Comparison of ENCODE assay signal across 22 mouse cellular contexts in the genomic region with DNA sequence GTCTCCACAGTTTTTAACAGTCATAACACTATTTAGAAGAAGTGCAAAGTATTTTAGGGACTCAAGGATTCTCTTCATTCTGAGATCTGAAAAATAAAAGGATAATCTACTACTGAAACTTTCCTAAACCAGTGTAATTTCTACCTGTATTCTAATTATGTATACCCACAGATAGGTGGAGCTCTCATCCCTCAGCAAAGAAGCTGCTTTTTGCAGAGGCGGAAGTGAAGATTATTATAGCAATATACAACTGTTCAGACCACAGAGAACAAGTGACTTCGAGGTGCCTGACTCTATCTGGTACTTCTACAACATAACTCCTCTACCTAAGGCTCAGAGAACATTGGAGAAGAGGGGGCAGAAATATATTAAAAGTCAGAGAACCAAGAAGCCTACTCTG. TPM values are rescaled to one million over a fixed set of nuclear protein-coding genes. Genes with fewer than 3 reads are reported as not detected.
DNase-seq lines count a peak whose midpoint lies in the region; ATAC-seq and TF ChIP-seq lines count a peak whose summit lies in the region.
"Had no signal": no experiment of that assay in that cellular context is flagged by ENCODE, and none has a peak within 500 bp of the region (broad histone marks: within the 10 kb centered on the region; RNA-seq: fewer than 3 reads in every experiment).

No protein-coding gene starts in this region.

- no peak overlapping the region for H3K9ac ChIP-seq in hindbrain, postnatal 0 days (replicated peaks; ENCODE audit: low read length)
- H3K9ac ChIP-seq in hindbrain, embryonic 12.5 days = no peak overlapping the region
- H3K9ac ChIP-seq in midbrain, embryonic 14.5 days (replicated peaks; ENCODE audit: low read length) = no peak overlapping the region
- no peak overlapping the region for H3K9ac ChIP-seq in midbrain, embryonic 16.5 days (ENCODE audit: low read depth, low read length)
- H3K9ac ChIP-seq in MEL (ENCODE audit: control insufficient read depth, low read depth, low read length, poor library complexity, severe bottlenecking) = no peak overlapping the region
- H3K9ac ChIP-seq: embryonic facial prominence, embryonic 13.5 days; forebrain, embryonic 15.5 days; heart, embryonic 15.5 days; hindbrain, embryonic 15.5 days; limb, embryonic 13.5 days; liver, embryonic 13.5 days; lung, embryonic 14.5 days had no signal

- H3K27me3 ChIP-seq in hindbrain, postnatal 0 days (ENCODE audit: insufficient read depth, low read length) = no peaks in the 10 kb centered on the region
- no peaks in the 10 kb centered on the region for H3K27me3 ChIP-seq in hindbrain, embryonic 12.5 days
- no peaks in the 10 kb centered on the region for H3K27me3 ChIP-seq in midbrain, embryonic 14.5 days (ENCODE audit: control insufficient read depth, insufficient read depth, low read length)
- no peaks in the 10 kb centered on the region for H3K27me3 ChIP-seq in midbrain, embryonic 16.5 days (ENCODE audit: control insufficient read depth, insufficient read depth, low read depth, low read length)
- H3K27me3 ChIP-seq in MEL (ENCODE audit: control insufficient read depth in 1 of 2, insufficient read depth in 2 of 2, low read length in 2 of 2) = no peaks in the 10 kb centered on the region
- H3K27me3 ChIP-seq in splenic B cell, adult 2 months (ENCODE audit: control insufficient read depth, insufficient read depth, low read length, poor library complexity, severe bottlenecking) = no peaks in the 10 kb centered on the region
- H3K27me3 ChIP-seq: embryonic facial prominence, embryonic 13.5 days; forebrain, embryonic 15.5 days; heart, embryonic 15.5 days; hindbrain, embryonic 15.5 days; limb, embryonic 13.5 days; liver, embryonic 13.5 days had no signal

- no peak for ATAC-seq in hindbrain, postnatal 0 days
- no peak for ATAC-seq in hindbrain, embryonic 12.5 days (ENCODE audit: low FRiP score)
- ATAC-seq in midbrain, embryonic 14.5 days (ENCODE audit: low FRiP score, low TSS enrichment) = no peak
- ATAC-seq in midbrain, embryonic 16.5 days = no peak
- no peak for ATAC-seq in erythroid progenitor cell, adult 5-6 weeks (replicated peaks; ENCODE audit: low FRiP score, poor library complexity, severe bottlenecking)
- ATAC-seq: forebrain, embryonic 15.5 days had no signal

- no peak for DNase-seq in hindbrain, postnatal 0 days (ENCODE audit: low spot score)
- DNase-seq in midbrain, embryonic 14.5 days = peak; percentile 0
- peak; percentile 68 for DNase-seq in MEL (ENCODE audit: low read depth, low spot score)
- peak; percentile 19 for DNase-seq in splenic B cell, adult 2 months (ENCODE audit: low read depth, low spot score)
- DNase-seq in frontal cortex, postnatal 14 days (ENCODE audit: low spot score in 2 of 2) = no peak
- DNase-seq: adrenal gland, postnatal 14 days; cerebellum, adult 8-10 months; cerebellum, postnatal 36 days; embryo, embryonic 11 days; gastrocnemius, postnatal 14 days; heart, postnatal 4 days; kidney, adult 11 months; liver, embryonic 13.5 days; lung, embryonic 14.5 days had no signal

- TF ChIP-seq EP300 in MEL (IDR thresholded peaks at IDR 0.05; ENCODE audit: low read depth in 1 of 2, low read length in 2 of 2) = no peak

- 64% methylated on average over 2 of the region's 2 CpGs for WGBS in hindbrain, postnatal 0 days
- WGBS in hindbrain, embryonic 12.5 days = 75% methylated on average over 2 of the region's 2 CpGs
- WGBS in midbrain, embryonic 14.5 days = 73% methylated on average over 2 of the region's 2 CpGs
- WGBS in midbrain, embryonic 16.5 days = 81% methylated on average over 2 of the region's 2 CpGs

- peak; percentile 34 for TF ChIP-seq CTCF in hindbrain, postnatal 0 days (IDR thresholded peaks at IDR 0.05; ENCODE audit: low read depth)
- TF ChIP-seq CTCF in MEL (IDR thresholded peaks at IDR 0.05 in 2 of 3, conservative IDR thresholded peaks at IDR 0.05 in 1 of 3; ENCODE audit: control insufficient read depth in 1 of 3, insufficient read depth in 1 of 3, low read depth in 2 of 3, low read length in 3 of 3, poor library complexity in 1 of 3, severe bottlenecking in 1 of 3) = peak; percentile 2 to 72 (median 15); a peak in 2 of 6 replicates

- H3K4me2 ChIP-seq in hindbrain, postnatal 0 days (ENCODE audit: low read depth, low read length) = no peak overlapping the region
- H3K4me2 ChIP-seq in hindbrain, embryonic 12.5 days (replicated peaks) = no peak overlapping the region
- no peak overlapping the region for H3K4me2 ChIP-seq in midbrain, embryonic 14.5 days (ENCODE audit: low read length)
- no peak overlapping the region for H3K4me2 ChIP-seq in midbrain, embryonic 16.5 days (ENCODE audit: low read length)
- H3K4me2 ChIP-seq: embryonic facial prominence, embryonic 13.5 days; forebrain, embryonic 15.5 days; heart, embryonic 15.5 days; hindbrain, embryonic 15.5 days; limb, embryonic 13.5 days; liver, embryonic 13.5 days; lung, embryonic 14.5 days had no signal

- H3K9me3 ChIP-seq in hindbrain, postnatal 0 days (ENCODE audit: low read length) = no peaks in the 10 kb centered on the region
- no peaks in the 10 kb centered on the region for H3K9me3 ChIP-seq in hindbrain, embryonic 12.5 days (replicated peaks)
- H3K9me3 ChIP-seq in midbrain, embryonic 14.5 days (ENCODE audit: control insufficient read depth, low read length) = no peaks in the 10 kb centered on the region
- no peaks in the 10 kb centered on the region for H3K9me3 ChIP-seq in midbrain, embryonic 16.5 days (replicated peaks; ENCODE audit: control insufficient read depth, low read length, poor library complexity, severe bottlenecking)
- no peaks in the 10 kb centered on the region for H3K9me3 ChIP-seq in MEL (replicated peaks; ENCODE audit: insufficient read depth, low read length)
- H3K9me3 ChIP-seq: embryonic facial prominence, embryonic 13.5 days; forebrain, embryonic 15.5 days; heart, embryonic 15.5 days; hindbrain, embryonic 15.5 days; limb, embryonic 13.5 days; liver, embryonic 13.5 days had no signal

- no peak for TF ChIP-seq POLR2A in MEL (IDR thresholded peaks at IDR 0.05; ENCODE audit: control insufficient read depth in 1 of 2, insufficient read depth in 1 of 2, low read depth in 1 of 2, low read length in 2 of 2, poor library complexity in 1 of 2)

- no peaks in the 10 kb centered on the region for H3K36me3 ChIP-seq in hindbrain, postnatal 0 days (ENCODE audit: insufficient read depth, low read length)
- no peaks in the 10 kb centered on the region for H3K36me3 ChIP-seq in hindbrain, embryonic 12.5 days
- no peaks in the 10 kb centered on the region for H3K36me3 ChIP-seq in midbrain, embryonic 14.5 days (ENCODE audit: control insufficient read depth, insufficient read depth, low read length)
- H3K36me3 ChIP-seq in midbrain, embryonic 16.5 days (ENCODE audit: control insufficient read depth, insufficient read depth, low read length) = no peaks in the 10 kb centered on the region
- peaks cover 0 to 19% of the 10 kb centered on the region in 2 experiments; a peak in 2 of 4 replicates for H3K36me3 ChIP-seq in MEL (ENCODE audit: control insufficient read depth in 1 of 2, insufficient read depth in 2 of 2, low read length in 2 of 2)
- H3K36me3 ChIP-seq in splenic B cell, adult 2 months (ENCODE audit: control insufficient read depth, insufficient read depth, low read length, poor library complexity, severe bottlenecking) = no peaks in the 10 kb centered on the region
- H3K36me3 ChIP-seq: embryonic facial prominence, embryonic 13.5 days; forebrain, embryonic 15.5 days; heart, embryonic 15.5 days; hindbrain, embryonic 15.5 days; limb, embryonic 13.5 days; liver, embryonic 13.5 days had no signal

- H3K4me1 ChIP-seq in hindbrain, postnatal 0 days (ENCODE audit: insufficient read depth, low read length) = no peaks in the 10 kb centered on the region
- no peaks in the 10 kb centered on the region for H3K4me1 ChIP-seq in hindbrain, embryonic 12.5 days
- no peaks in the 10 kb centered on the region for H3K4me1 ChIP-seq in midbrain, embryonic 14.5 days (ENCODE audit: control insufficient read depth, insufficient read depth, low read length)
- H3K4me1 ChIP-seq in midbrain, embryonic 16.5 days (ENCODE audit: control insufficient read depth, insufficient read depth, low read length) = no peaks in the 10 kb centered on the region
- peaks cover 13 to 14% of the 10 kb centered on the region in 2 experiments for H3K4me1 ChIP-seq in MEL (ENCODE audit: control insufficient read depth in 1 of 2, insufficient read depth in 2 of 2, low read length in 2 of 2)
- H3K4me1 ChIP-seq: embryonic facial prominence, embryonic 13.5 days; forebrain, embryonic 15.5 days; heart, embryonic 15.5 days; hindbrain, embryonic 15.5 days; limb, embryonic 13.5 days had no signal

- H3K27ac ChIP-seq in hindbrain, postnatal 0 days = no peak overlapping the region
- H3K27ac ChIP-seq in hindbrain, embryonic 12.5 days = no peak overlapping the region
- H3K27ac ChIP-seq in midbrain, embryonic 14.5 days (replicated peaks; ENCODE audit: low read depth, low read length) = no peak overlapping the region
- no peak overlapping the region for H3K27ac ChIP-seq in midbrain, embryonic 16.5 days (ENCODE audit: low read length)
- H3K27ac ChIP-seq in MEL (ENCODE audit: control insufficient read depth, low read depth, low read length) = peak overlapping the region; percentile 89
- H3K27ac ChIP-seq: embryonic facial prominence, embryonic 13.5 days; forebrain, embryonic 15.5 days; heart, embryonic 15.5 days; hindbrain, embryonic 15.5 days; limb, embryonic 13.5 days; liver, embryonic 13.5 days had no signal

- no peak overlapping the region for H3K4me3 ChIP-seq in hindbrain, postnatal 0 days (ENCODE audit: low read length)
- H3K4me3 ChIP-seq in hindbrain, embryonic 12.5 days = no peak overlapping the region
- H3K4me3 ChIP-seq in midbrain, embryonic 14.5 days (replicated peaks; ENCODE audit: low read depth, low read length) = no peak overlapping the region
- H3K4me3 ChIP-seq in midbrain, embryonic 16.5 days (ENCODE audit: low read depth, low read length) = no peak overlapping the region
- H3K4me3 ChIP-seq in MEL (ENCODE audit: control insufficient read depth in 1 of 2, insufficient read depth in 1 of 2, low read depth in 2 of 2, low read length in 2 of 2) = no peak overlapping the region
- H3K4me3 ChIP-seq: embryonic facial prominence, embryonic 13.5 days; forebrain, embryonic 15.5 days; heart, embryonic 15.5 days; hindbrain, embryonic 15.5 days; limb, embryonic 13.5 days; liver, embryonic 13.5 days had no signal

- peak; percentile 71 for TF ChIP-seq RAD21 in MEL (IDR thresholded peaks at IDR 0.05; ENCODE audit: low read depth, low read length)

- H3K79me2 ChIP-seq in MEL (ENCODE audit: control insufficient read depth, insufficient read depth, low read length, poor library complexity) = no peaks in the 10 kb centered on the region

RNA-seq across cellular contexts. Expression of a gene that starts 28.5 kb away (rescaled TPM):
- 9.3 and 10.6 TPM in 2 replicates for total RNA-seq in hindbrain, postnatal 0 days (2014; rRNA removed)
- polyA plus RNA-seq in hindbrain, postnatal 0 days (2015; fragmentation: Nextera tagmentation; extraction: Ambion mirVana) = 2.4 and 2.6 TPM in 2 replicates
- polyA plus RNA-seq in hindbrain, embryonic 12.5 days (2016; fragmentation: Nextera tagmentation; extraction: Ambion mirVana) = 3.2 and 3.6 TPM in 2 replicates
- 4.1 and 4.4 TPM in 2 replicates for polyA plus RNA-seq in midbrain, embryonic 14.5 days (2014; fragmentation: Nextera tagmentation; extraction: Ambion mirVana)
- 3.7 and 4.0 TPM in 2 replicates for polyA plus RNA-seq in midbrain, embryonic 16.5 days (2015; fragmentation: Nextera tagmentation; extraction: Ambion mirVana)
- 6.6 and 7.6 TPM in 2 replicates for total RNA-seq in MEL (2012; rRNA removed)
- 10 to 100 TPM in 1 of 2 experiments, 1 to 10 TPM in 1; 6.0 to 12.8 TPM for polyA plus RNA-seq in MEL (2012; ENCODE audit: insufficient read depth in 1 of 2, insufficient read length in 2 of 2, low read depth in 1 of 2, low replicate concordance in 2 of 2, missing spikeins in 1 of 2)
- 0.84 and 1.4 TPM in 2 replicates for total RNA-seq in erythroid progenitor cell, adult 5-6 weeks (2015; ENCODE audit: low replicate concordance)
- 2.7 and 3.7 TPM in 2 replicates for total RNA-seq in erythroid progenitor cell, adult 5-6 weeks (2017; ENCODE audit: low replicate concordance)

RNA-seq across cellular contexts. Expression of a gene that starts 38.9 kb away (rescaled TPM):
- total RNA-seq in hindbrain, postnatal 0 days (2014; rRNA removed) = 11.2 and 14.2 TPM in 2 replicates
- polyA plus RNA-seq in hindbrain, postnatal 0 days (2015; fragmentation: Nextera tagmentation; extraction: Ambion mirVana) = 14.9 and 19.9 TPM in 2 replicates
- 13.0 and 13.6 TPM in 2 replicates for polyA plus RNA-seq in hindbrain, embryonic 12.5 days (2016; fragmentation: Nextera tagmentation; extraction: Ambion mirVana)
- polyA plus RNA-seq in midbrain, embryonic 14.5 days (2014; fragmentation: Nextera tagmentation; extraction: Ambion mirVana) = 8.7 and 9.5 TPM in 2 replicates
- polyA plus RNA-seq in midbrain, embryonic 16.5 days (2015; fragmentation: Nextera tagmentation; extraction: Ambion mirVana) = 7.9 and 10.6 TPM in 2 replicates
- total RNA-seq in MEL (2012; rRNA removed) = not detected in 2 replicates
- polyA plus RNA-seq in MEL (2012; ENCODE audit: insufficient read depth in 1 of 2, insufficient read length in 2 of 2, low read depth in 1 of 2, low replicate concordance in 2 of 2, missing spikeins in 1 of 2) = under 1 TPM in 1 of 2 experiments, not detected in 1; 0.01 TPM
- total RNA-seq in erythroid progenitor cell, adult 5-6 weeks (2015; ENCODE audit: low replicate concordance) = not detected in 2 replicates
- not detected in 2 replicates for total RNA-seq in erythroid progenitor cell, adult 5-6 weeks (2017; ENCODE audit: low replicate concordance)

Comparison
In these comparisons a context has a peak if more than half of its experiments do, and no peak if none do; other contexts are left out.
1. DNase-seq: peak in midbrain, embryonic 14.5 days (single experiment), MEL (single experiment) and splenic B cell, adult 2 months (single experiment); none in hindbrain, postnatal 0 days (single experiment) and frontal cortex, postnatal 14 days (0 of 2).